Mouse (Mus musculus): Measurements from ENCODE around the gene Srp14.

DNA sequence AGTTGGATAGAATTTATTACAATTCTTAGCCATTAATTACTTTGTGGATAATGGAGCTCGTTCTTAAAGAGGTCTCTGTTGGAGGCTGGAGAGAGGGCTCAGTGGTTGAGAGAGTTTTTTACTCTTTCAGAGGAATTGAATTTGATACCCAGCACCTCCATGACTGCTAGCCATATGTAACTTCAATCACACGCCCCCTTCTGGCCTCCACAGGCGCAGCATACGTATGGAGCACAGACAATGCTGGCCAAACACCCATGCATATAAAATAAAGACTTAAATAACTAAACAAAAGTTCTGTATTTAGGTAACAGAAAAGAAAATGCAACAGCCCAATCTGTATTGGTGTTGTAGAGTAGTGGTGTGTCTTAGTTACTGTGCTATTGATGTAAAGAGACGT, 47.9 kb downstream of the Srp14 start:
- TF ChIP-seq CTCF (IDR thresholded peaks at IDR 0.05; ENCODE audit: low read depth) (peak; percentile 48), EP300 (IDR thresholded peaks at IDR 0.05; ENCODE audit: low read depth) (no peak)
